Mouse (Mus musculus): ENCODE data around the gene Wdr93. TPM values are rescaled to one million over a fixed set of nuclear protein-coding genes. Genes with fewer than 3 reads are reported as not detected.

Gene Wdr93
- polyA plus RNA-seq, 1 experiment = 0.06 TPM

- H3K4me3 ChIP-seq (ENCODE audit: low read depth, low read length) = no peak overlapping the region
- H3K4me1 ChIP-seq (ENCODE audit: control insufficient read depth, insufficient read depth, insufficient read length, low read length) = no peaks in the 10 kb centered on the region
- no peaks in the 10 kb centered on the region for H3K36me3 ChIP-seq (ENCODE audit: control insufficient read depth, insufficient read depth, low read length)
- H3K27ac ChIP-seq (ENCODE audit: insufficient read depth, low read depth, low read length) = no peak overlapping the region
- H3K27me3 ChIP-seq (ENCODE audit: control insufficient read depth, insufficient read depth, low read length) = no peaks in the 10 kb centered on the region
- WGBS = 62% methylated on average over 8 of the region's 8 CpGs
- TF ChIP-seq POLR2A (IDR thresholded peaks at IDR 0.05; ENCODE audit: low read depth, low read length) (no peak), CTCF (IDR thresholded peaks at IDR 0.05; ENCODE audit: extremely low read depth, insufficient read length, insufficient replicate concordance, low read depth, low read length) (no peak)
These were observed 19.1 kb downstream of the Wdr93 start for GRCm38 (mm10) chr7:79762106-79762505.

- H3K36me3 ChIP-seq (ENCODE audit: control insufficient read depth, insufficient read depth, low read length) = no peaks in the 10 kb centered on the region
- TF ChIP-seq POLR2A (IDR thresholded peaks at IDR 0.05; ENCODE audit: low read depth, low read length) (no peak), CTCF (IDR thresholded peaks at IDR 0.05; ENCODE audit: extremely low read depth, insufficient read length, insufficient replicate concordance, low read depth, low read length) (no peak)
- H3K27me3 ChIP-seq (ENCODE audit: control insufficient read depth, insufficient read depth, low read length) = no peaks in the 10 kb centered on the region
- H3K4me3 ChIP-seq (ENCODE audit: low read depth, low read length) = no peak overlapping the region
- H3K27ac ChIP-seq (ENCODE audit: insufficient read depth, low read depth, low read length) = no peak overlapping the region
- H3K4me1 ChIP-seq (ENCODE audit: control insufficient read depth, insufficient read depth, insufficient read length, low read length) = no peaks in the 10 kb centered on the region
- WGBS = 54% methylated on average over 1 of the region's 1 CpGs
These were observed 23.0 kb downstream of the Wdr93 start for GRCm38 (mm10) chr7:79765991-79766390.

- TF ChIP-seq POLR2A (IDR thresholded peaks at IDR 0.05; ENCODE audit: low read depth, low read length) = no peak
- no peak for TF ChIP-seq CTCF (IDR thresholded peaks at IDR 0.05; ENCODE audit: extremely low read depth, insufficient read length, insufficient replicate concordance, low read depth, low read length)
- H3K4me1 ChIP-seq (ENCODE audit: control insufficient read depth, insufficient read depth, insufficient read length, low read length) = no peaks in the 10 kb centered on the region
- no peaks in the 10 kb centered on the region for H3K27me3 ChIP-seq (ENCODE audit: control insufficient read depth, insufficient read depth, low read length)
- H3K4me3 ChIP-seq (ENCODE audit: low read depth, low read length) = no peak overlapping the region
- 87% methylated on average over 3 of the region's 3 CpGs for whole genome bisulfite sequencing
- H3K36me3 ChIP-seq (ENCODE audit: control insufficient read depth, insufficient read depth, low read length) = no peaks in the 10 kb centered on the region
- no peak overlapping the region for H3K27ac ChIP-seq (ENCODE audit: insufficient read depth, low read depth, low read length)
These were observed 26.7 kb downstream of the Wdr93 start for GRCm38 (mm10) chr7:79769664-79770063.

GRCm38 (mm10) chr7:79771561-79772512, 28.9 kb downstream of the Wdr93 start:
- 70% methylated on average over 15 of the region's 15 CpGs for WGBS
- H3K4me1 ChIP-seq (ENCODE audit: control insufficient read depth, insufficient read depth, insufficient read length, low read length) = no peaks in the 10 kb centered on the region
- no peaks in the 10 kb centered on the region for H3K27me3 ChIP-seq (ENCODE audit: control insufficient read depth, insufficient read depth, low read length)
- no peak overlapping the region for H3K4me3 ChIP-seq (ENCODE audit: low read depth, low read length)
- H3K27ac ChIP-seq (ENCODE audit: insufficient read depth, low read depth, low read length) = no peak overlapping the region
- TF ChIP-seq CTCF (IDR thresholded peaks at IDR 0.05; ENCODE audit: extremely low read depth, insufficient read length, insufficient replicate concordance, low read depth, low read length) = no peak
- TF ChIP-seq POLR2A (IDR thresholded peaks at IDR 0.05; ENCODE audit: low read depth, low read length) = no peak
- H3K36me3 ChIP-seq (ENCODE audit: control insufficient read depth, insufficient read depth, low read length) = no peaks in the 10 kb centered on the region

GRCm38 (mm10) chr7:79780647-79781626, 38.0 kb downstream of the Wdr93 start:
- Histone ChIP-seq H3K27ac (ENCODE audit: insufficient read depth, low read depth, low read length) (peak overlapping the region; percentile 66), H3K27me3 (ENCODE audit: control insufficient read depth, insufficient read depth, low read length) (no peaks in the 10 kb centered on the region; the same call in 1 of the 2 replicates), H3K4me3 (ENCODE audit: low read depth, low read length) (peak overlapping the region; percentile 57), H3K4me1 (ENCODE audit: control insufficient read depth, insufficient read depth, insufficient read length, low read length) (peaks cover 7% of the 10 kb centered on the region), H3K36me3 (ENCODE audit: control insufficient read depth, insufficient read depth, low read length) (no peaks in the 10 kb centered on the region)
- WGBS = 12% methylated on average over 16 of the region's 16 CpGs
- TF ChIP-seq POLR2A (IDR thresholded peaks at IDR 0.05; ENCODE audit: low read depth, low read length) (no peak), CTCF (IDR thresholded peaks at IDR 0.05; ENCODE audit: extremely low read depth, insufficient read length, insufficient replicate concordance, low read depth, low read length) (peak; percentile 80)

- H3K27ac ChIP-seq (ENCODE audit: insufficient read depth, low read depth, low read length) = no peak overlapping the region
- WGBS = 85% methylated on average over 11 of the region's 11 CpGs
- TF ChIP-seq POLR2A (IDR thresholded peaks at IDR 0.05; ENCODE audit: low read depth, low read length) (no peak), CTCF (IDR thresholded peaks at IDR 0.05; ENCODE audit: extremely low read depth, insufficient read length, insufficient replicate concordance, low read depth, low read length) (no peak)
These were observed 39.0 kb downstream of the Wdr93 start for GRCm38 (mm10) chr7:79781826-79782515.

More at GRCm38 (mm10) chr7:79781826-79782515, 39.0 kb downstream of the Wdr93 start:
- peaks cover 7% of the 10 kb centered on the region for H3K4me1 ChIP-seq (ENCODE audit: control insufficient read depth, insufficient read depth, insufficient read length, low read length)
- H3K4me3 ChIP-seq (ENCODE audit: low read depth, low read length) = no peak overlapping the region
- H3K27me3 ChIP-seq (ENCODE audit: control insufficient read depth, insufficient read depth, low read length) = no peaks in the 10 kb centered on the region; the same call in 1 of the 2 replicates
- no peaks in the 10 kb centered on the region for H3K36me3 ChIP-seq (ENCODE audit: control insufficient read depth, insufficient read depth, low read length)
